Comparison of ENCODE assay signal across 25 mouse cellular contexts in the genomic region with DNA sequence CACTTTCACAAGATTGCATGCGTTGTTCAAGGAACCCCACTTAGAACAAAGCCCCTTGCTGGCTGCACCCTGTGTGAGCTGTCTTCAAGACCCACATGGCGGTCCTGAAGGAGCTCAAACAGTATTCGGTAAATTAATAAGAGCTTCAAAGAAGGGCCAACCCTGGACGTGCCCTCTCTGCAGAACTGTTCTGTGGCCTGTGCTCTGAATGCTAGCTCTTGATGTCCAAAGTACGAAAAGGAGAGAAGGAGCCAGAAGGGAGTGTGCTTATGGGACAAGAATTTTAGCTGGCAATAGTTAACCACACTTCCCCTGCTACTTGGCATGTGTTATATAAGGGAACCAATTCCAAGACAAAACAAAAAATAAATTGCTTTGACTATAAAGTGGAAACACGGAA.
DNase-seq lines count a peak whose midpoint lies in the region; ATAC-seq lines count a peak whose summit lies in the region.
"Had no signal": no experiment of that assay in that cellular context is flagged by ENCODE, and none has a peak within 500 bp of the region (broad histone marks: within the 10 kb centered on the region; RNA-seq: fewer than 3 reads in every experiment).

No protein-coding gene starts in this region.

- no peak overlapping the region for H3K27ac ChIP-seq in forebrain, embryonic 15.5 days (replicated peaks)
- H3K27ac ChIP-seq: embryonic facial prominence, embryonic 12.5 days; heart, adult 2 months; hindbrain, embryonic 13.5 days; liver, embryonic 12.5 days; neural tube, embryonic 15.5 days; stomach, postnatal 0 days had no signal

- no peak overlapping the region for H3K9ac ChIP-seq in forebrain, embryonic 15.5 days (replicated peaks)
- H3K9ac ChIP-seq: embryonic facial prominence, embryonic 12.5 days; hindbrain, embryonic 13.5 days; liver, embryonic 12.5 days; neural tube, embryonic 15.5 days had no signal

- no peak overlapping the region for H3K4me2 ChIP-seq in forebrain, embryonic 15.5 days (replicated peaks)
- H3K4me2 ChIP-seq: embryonic facial prominence, embryonic 12.5 days; hindbrain, embryonic 13.5 days; liver, embryonic 12.5 days; midbrain, embryonic 11.5 days; neural tube, embryonic 15.5 days had no signal

- no peaks in the 10 kb centered on the region for H3K27me3 ChIP-seq in forebrain, embryonic 15.5 days
- H3K27me3 ChIP-seq: embryonic facial prominence, embryonic 12.5 days; hindbrain, embryonic 13.5 days; liver, embryonic 12.5 days; neural tube, embryonic 15.5 days had no signal

- 83% methylated on average over 6 of the region's 6 CpGs for WGBS in forebrain, embryonic 15.5 days

- DNase-seq in heart, adult 11 months, result peak; percentile 70
- DNase-seq in heart, postnatal 36 days, result no peak
- DNase-seq in urinary bladder, postnatal 25 days (ENCODE audit: low spot score), result peak; percentile 1
- DNase-seq in urinary bladder, postnatal 36 days (ENCODE audit: low spot score in 2 of 2), result no peak
- DNase-seq in kidney, postnatal 25 days, result peak; percentile 34 to 76
- no peak for DNase-seq in cerebellum, postnatal 36 days
- DNase-seq: adrenal gland, postnatal 36 days; cerebellum, adult 9-11 months; gastrocnemius, postnatal 25 days; heart, adult 2 months; left cerebral cortex, postnatal 4 days; lung, adult 18-20 months; lung, postnatal 10 days; right cerebral cortex, adult 18-20 months; right cerebral cortex, postnatal 4 days; thymus, adult 2 months had no signal

- no peak overlapping the region for H3K4me3 ChIP-seq in forebrain, embryonic 15.5 days
- H3K4me3 ChIP-seq: embryonic facial prominence, embryonic 12.5 days; heart, adult 2 months; hindbrain, embryonic 13.5 days; liver, embryonic 12.5 days; neural tube, embryonic 15.5 days had no signal

- H3K9me3 ChIP-seq in forebrain, embryonic 15.5 days, result no peaks in the 10 kb centered on the region
- H3K9me3 ChIP-seq: embryonic facial prominence, embryonic 12.5 days; hindbrain, embryonic 13.5 days; liver, embryonic 12.5 days; neural tube, embryonic 15.5 days had no signal

- no peaks in the 10 kb centered on the region for H3K4me1 ChIP-seq in forebrain, embryonic 15.5 days
- H3K4me1 ChIP-seq: hindbrain, embryonic 13.5 days; liver, embryonic 12.5 days; neural tube, embryonic 15.5 days had no signal

- intact Hi-C loops in heart, postnatal 36 days (cut with DNase I), result no loop called here

- H3K36me3 ChIP-seq in forebrain, embryonic 15.5 days, result no peaks in the 10 kb centered on the region
- H3K36me3 ChIP-seq: embryonic facial prominence, embryonic 12.5 days; hindbrain, embryonic 13.5 days; liver, embryonic 12.5 days; neural tube, embryonic 15.5 days had no signal

- ATAC-seq in forebrain, embryonic 15.5 days (replicated peaks), result no peak
- ATAC-seq: CD4-positive, CD25-positive, alpha-beta regulatory T cell, adult 4 months; forebrain, embryonic 16.5 days; liver, embryonic 12.5 days had no signal

Comparison
In these comparisons a context has a peak if more than half of its experiments do, and no peak if none do; other contexts are left out.
1. DNase-seq: peak in heart, adult 11 months (single experiment), urinary bladder, postnatal 25 days (single experiment) and kidney, postnatal 25 days (2 of 2); none in heart, postnatal 36 days (0 of 2), urinary bladder, postnatal 36 days (0 of 2) and cerebellum, postnatal 36 days (0 of 2).